Mouse (Mus musculus): ENCODE measurements around the gene Ier5l. TPM values are rescaled to one million over a fixed set of nuclear protein-coding genes. Genes with fewer than 3 reads are reported as not detected.

Ier5l gene
- total RNA-seq, 1 experiment, result 17.7 TPM

DNA sequence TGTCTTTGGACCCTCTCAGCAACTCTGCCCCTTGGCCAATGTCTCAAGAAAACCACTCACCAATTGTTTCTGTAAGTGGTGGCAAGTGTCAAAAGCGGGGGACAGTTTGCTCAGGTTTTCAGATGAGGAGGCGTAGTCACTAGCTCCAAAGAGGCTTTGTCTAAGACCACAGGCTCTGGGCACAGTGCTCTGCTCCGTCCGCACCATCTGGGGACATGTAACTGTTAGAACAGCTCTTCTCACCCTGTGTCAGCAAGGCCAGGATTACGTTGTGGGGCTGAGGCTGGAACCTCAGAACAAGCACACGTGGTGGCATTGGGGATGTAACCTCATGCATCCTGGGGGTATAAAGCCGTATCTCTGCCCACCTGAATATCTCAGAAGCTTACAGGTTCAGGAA lies 1.4 kb upstream of the Ier5l start:
- in situ Hi-C loops (cut with MboI; ENCODE audit: low sequenced_read_pairs in 2 of 2, unreplicated experiment in 2 of 2), result no loop called here
- peak overlapping the region; percentile 73 to 90; a peak in 2 of 4 replicates for H3K4me3 ChIP-seq (ENCODE audit: insufficient read depth in 1 of 2, low read depth in 1 of 2, low read length in 2 of 2, poor library complexity in 1 of 2, severe bottlenecking in 1 of 2)
- DNase-seq (ENCODE audit: low read depth, low spot score), result no peak
- TF ChIP-seq MAFK (IDR thresholded peaks at IDR 0.05; ENCODE audit: insufficient read depth, low read depth, low read length), result no peak
- no peak for TF ChIP-seq HCFC1 (IDR thresholded peaks at IDR 0.05; ENCODE audit: borderline replicate concordance, insufficient read depth, low read length)
- TF ChIP-seq CHD2 (IDR thresholded peaks at IDR 0.05; ENCODE audit: low read depth, low read length), result no peak
- TF ChIP-seq ZC3H11A (IDR thresholded peaks at IDR 0.05; ENCODE audit: borderline replicate concordance, low read depth, low read length), result no peak
- TF ChIP-seq ZNF384 (IDR thresholded peaks at IDR 0.05; ENCODE audit: low read depth, low read length), result no peak
- H3K4me1 ChIP-seq (ENCODE audit: control insufficient read depth in 2 of 2, insufficient read depth in 2 of 2, low read length in 2 of 2, poor library complexity in 1 of 2), result peaks cover 0 to 11% of the 10 kb centered on the region in 2 experiments; a peak in 2 of 4 replicates
- peak overlapping the region; percentile 69; the same call in 1 of the 2 replicates for H3K27ac ChIP-seq (ENCODE audit: insufficient read depth, low read depth, low read length, poor library complexity, severe bottlenecking)
- peaks cover 2% of the 10 kb centered on the region; the same call in 1 of the 2 replicates for H3K36me3 ChIP-seq (ENCODE audit: control insufficient read depth, insufficient read depth, low read length, poor library complexity, severe bottlenecking)
- peak overlapping the region; percentile 9; the same call in 1 of the 2 replicates for H3K9ac ChIP-seq (ENCODE audit: insufficient read depth, low read depth, low read length, poor library complexity, severe bottlenecking)
- no peaks in the 10 kb centered on the region for H3K9me3 ChIP-seq (ENCODE audit: control insufficient read depth, insufficient read depth, low read depth, low read length)

DNA sequence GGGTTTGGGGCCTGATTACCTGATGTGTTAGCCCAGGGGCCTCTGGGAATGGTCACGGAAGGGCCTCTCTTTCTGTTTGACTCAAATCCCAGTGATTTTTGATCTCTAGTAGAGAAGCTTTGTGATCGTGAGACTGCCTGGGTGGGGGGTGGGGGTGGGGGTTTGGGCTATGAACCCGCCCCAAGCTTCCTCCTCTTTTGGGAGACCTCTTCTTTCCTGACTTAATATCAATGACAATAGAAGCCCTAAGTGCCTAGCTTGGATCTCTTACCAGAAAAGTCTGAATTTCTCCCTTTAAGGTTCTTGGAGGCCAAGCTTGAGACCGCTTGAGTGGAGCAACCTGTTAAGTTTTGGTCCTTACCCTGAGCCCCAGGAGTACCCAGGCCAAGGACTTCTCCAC lies 757 bp upstream of the Ier5l start:
- Histone ChIP-seq H3K36me3 (ENCODE audit: control insufficient read depth, insufficient read depth, low read length, poor library complexity, severe bottlenecking) (peaks cover 2% of the 10 kb centered on the region; the same call in 1 of the 2 replicates), H3K9me3 (ENCODE audit: control insufficient read depth, insufficient read depth, low read depth, low read length) (no peaks in the 10 kb centered on the region), H3K27ac (ENCODE audit: insufficient read depth, low read depth, low read length, poor library complexity, severe bottlenecking) (peak overlapping the region; percentile 82), H3K4me3 (ENCODE audit: insufficient read depth in 1 of 2, low read depth in 1 of 2, low read length in 2 of 2, poor library complexity in 1 of 2, severe bottlenecking in 1 of 2) (peak overlapping the region; percentile 73 to 90), H3K9ac (ENCODE audit: insufficient read depth, low read depth, low read length, poor library complexity, severe bottlenecking) (peak overlapping the region; percentile 76), H3K4me1 (ENCODE audit: control insufficient read depth in 2 of 2, insufficient read depth in 2 of 2, low read length in 2 of 2, poor library complexity in 1 of 2) (peaks cover 0 to 11% of the 10 kb centered on the region in 2 experiments; a peak in 2 of 4 replicates)
- in situ Hi-C loops (cut with MboI; ENCODE audit: low sequenced_read_pairs in 2 of 2, unreplicated experiment in 2 of 2), result loop anchor here (25.0 kb wide), 1 partner anchor 313 kb away; no protein-coding TSS in a partner anchor
- TF ChIP-seq CHD2 (IDR thresholded peaks at IDR 0.05; ENCODE audit: low read depth, low read length), result no peak
- no peak for TF ChIP-seq ZC3H11A (IDR thresholded peaks at IDR 0.05; ENCODE audit: borderline replicate concordance, low read depth, low read length)
- TF ChIP-seq ZNF384 (IDR thresholded peaks at IDR 0.05; ENCODE audit: low read depth, low read length), result no peak
- TF ChIP-seq HCFC1 (IDR thresholded peaks at IDR 0.05; ENCODE audit: borderline replicate concordance, insufficient read depth, low read length), result no peak
- TF ChIP-seq MAFK (IDR thresholded peaks at IDR 0.05; ENCODE audit: insufficient read depth, low read depth, low read length), result no peak
- no peak for DNase-seq (ENCODE audit: low read depth, low spot score)

DNA sequence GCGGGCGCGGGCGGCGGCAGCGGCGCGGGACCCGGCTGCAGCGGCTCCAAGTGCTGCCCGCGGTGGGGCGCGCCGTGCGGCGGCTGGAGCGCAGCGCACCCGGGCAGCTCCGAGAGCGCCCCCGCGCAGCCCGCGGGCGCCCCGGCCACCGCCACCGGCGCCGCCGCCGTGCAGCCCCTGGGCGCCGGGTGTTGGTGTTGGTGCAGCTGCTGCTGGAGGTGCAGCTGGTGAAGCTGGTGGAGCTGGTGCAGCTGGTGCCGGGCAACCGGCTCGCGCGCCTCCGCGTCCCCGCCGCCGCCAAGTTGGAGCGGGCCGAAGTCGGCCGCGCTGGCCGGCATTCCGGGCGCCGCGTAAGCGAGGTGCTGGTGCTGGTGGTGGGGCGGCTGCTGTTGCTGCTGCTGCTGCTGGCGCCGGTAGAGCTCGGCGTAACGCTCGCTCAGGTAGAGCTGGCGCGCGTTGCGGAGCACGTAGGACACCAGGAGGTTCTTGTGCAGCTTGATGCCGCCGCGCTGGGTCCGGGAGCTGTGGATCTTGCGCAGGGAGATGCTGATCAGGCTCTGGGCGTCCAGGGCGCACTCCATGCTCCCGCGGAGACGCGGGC lies 488 bp downstream of the Ier5l start:
- Histone ChIP-seq H3K9me3 (ENCODE audit: control insufficient read depth, insufficient read depth, low read depth, low read length) (no peaks in the 10 kb centered on the region), H3K36me3 (ENCODE audit: control insufficient read depth, insufficient read depth, low read length, poor library complexity, severe bottlenecking) (peaks cover 2% of the 10 kb centered on the region; the same call in 1 of the 2 replicates), H3K4me3 (ENCODE audit: insufficient read depth in 1 of 2, low read depth in 1 of 2, low read length in 2 of 2, poor library complexity in 1 of 2, severe bottlenecking in 1 of 2) (peak overlapping the region; percentile 90 to 92), H3K9ac (ENCODE audit: insufficient read depth, low read depth, low read length, poor library complexity, severe bottlenecking) (peak overlapping the region; percentile 90), H3K4me1 (ENCODE audit: control insufficient read depth in 2 of 2, insufficient read depth in 2 of 2, low read length in 2 of 2, poor library complexity in 1 of 2) (peaks cover 0 to 15% of the 10 kb centered on the region in 2 experiments; a peak in 2 of 4 replicates), H3K27ac (ENCODE audit: insufficient read depth, low read depth, low read length, poor library complexity, severe bottlenecking) (no peak overlapping the region)
- in situ Hi-C loops (cut with MboI; ENCODE audit: low sequenced_read_pairs in 2 of 2, unreplicated experiment in 2 of 2), result loop anchor here (25.0 kb wide), 1 partner anchor 314 kb away; no protein-coding TSS in a partner anchor
- TF ChIP-seq HCFC1 (IDR thresholded peaks at IDR 0.05; ENCODE audit: borderline replicate concordance, insufficient read depth, low read length) (no peak), MAFK (IDR thresholded peaks at IDR 0.05; ENCODE audit: insufficient read depth, low read depth, low read length) (no peak)
- no peak for DNase-seq (ENCODE audit: low read depth, low spot score)

DNA sequence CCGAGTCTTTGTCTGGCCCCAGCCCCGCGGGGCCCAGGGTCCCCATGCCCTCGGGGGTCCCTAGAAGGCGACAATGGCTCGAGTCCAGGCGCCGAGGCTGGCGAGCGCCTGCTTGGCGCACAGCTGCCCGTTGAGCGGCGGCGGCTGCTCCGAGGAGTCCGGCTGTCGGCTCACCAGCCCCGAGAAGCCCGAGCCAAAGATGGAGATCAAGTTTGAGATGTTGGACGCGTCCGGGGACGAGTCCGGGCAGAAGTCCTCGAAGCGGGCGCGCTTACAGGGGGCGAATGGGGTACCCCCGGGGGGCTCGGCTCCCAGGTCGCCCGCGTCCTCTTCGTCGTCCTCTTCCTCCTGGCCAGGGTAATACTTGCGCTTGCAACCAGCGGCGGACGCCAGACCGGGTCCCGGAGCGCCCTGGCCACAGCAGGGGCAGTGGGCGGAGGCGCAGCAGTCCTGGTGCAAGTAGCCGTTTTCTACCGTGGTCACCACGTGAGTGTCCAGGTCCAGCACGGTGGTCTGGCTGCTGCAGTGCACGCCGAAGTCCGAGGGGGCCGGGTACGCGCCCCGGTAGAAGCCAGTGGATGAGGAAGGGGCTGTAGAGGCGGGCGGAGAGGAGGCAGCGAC lies 1.2 kb downstream of the Ier5l start:
- Histone ChIP-seq H3K9ac (ENCODE audit: insufficient read depth, low read depth, low read length, poor library complexity, severe bottlenecking) (peak overlapping the region; percentile 90), H3K4me1 (ENCODE audit: control insufficient read depth in 2 of 2, insufficient read depth in 2 of 2, low read length in 2 of 2, poor library complexity in 1 of 2) (peaks cover 0 to 15% of the 10 kb centered on the region in 2 experiments; a peak in 2 of 4 replicates), H3K9me3 (ENCODE audit: control insufficient read depth, insufficient read depth, low read depth, low read length) (no peaks in the 10 kb centered on the region), H3K36me3 (ENCODE audit: control insufficient read depth, insufficient read depth, low read length, poor library complexity, severe bottlenecking) (peaks cover 2% of the 10 kb centered on the region; the same call in 1 of the 2 replicates), H3K4me3 (ENCODE audit: insufficient read depth in 1 of 2, low read depth in 1 of 2, low read length in 2 of 2, poor library complexity in 1 of 2, severe bottlenecking in 1 of 2) (peak overlapping the region; percentile 87 to 92), H3K27ac (ENCODE audit: insufficient read depth, low read depth, low read length, poor library complexity, severe bottlenecking) (no peak overlapping the region)
- in situ Hi-C loops (cut with MboI; ENCODE audit: low sequenced_read_pairs in 2 of 2, unreplicated experiment in 2 of 2), result loop anchor here (25.0 kb wide), 1 partner anchor 314 kb away; no protein-coding TSS in a partner anchor
- no peak for DNase-seq (ENCODE audit: low read depth, low spot score)
- TF ChIP-seq ZNF384 (IDR thresholded peaks at IDR 0.05; ENCODE audit: low read depth, low read length) (no peak), MAFK (IDR thresholded peaks at IDR 0.05; ENCODE audit: insufficient read depth, low read depth, low read length) (no peak), ZC3H11A (IDR thresholded peaks at IDR 0.05; ENCODE audit: borderline replicate concordance, low read depth, low read length) (no peak), CHD2 (IDR thresholded peaks at IDR 0.05; ENCODE audit: low read depth, low read length) (no peak), HCFC1 (IDR thresholded peaks at IDR 0.05; ENCODE audit: borderline replicate concordance, insufficient read depth, low read length) (no peak)

Data from ES-E14 (cell line).